Mouse (Mus musculus): ENCODE measurements at regions not wholly inside any gene's neighbourhood (a gene's known extent, or its start where the extent isn't known, plus 50 kb on each side); places are given as distances from the start of the nearest gene placed in this dataset.
A peak's percentile ranks its signal among the peaks of the same experiment; 100 is the strongest.

DNA sequence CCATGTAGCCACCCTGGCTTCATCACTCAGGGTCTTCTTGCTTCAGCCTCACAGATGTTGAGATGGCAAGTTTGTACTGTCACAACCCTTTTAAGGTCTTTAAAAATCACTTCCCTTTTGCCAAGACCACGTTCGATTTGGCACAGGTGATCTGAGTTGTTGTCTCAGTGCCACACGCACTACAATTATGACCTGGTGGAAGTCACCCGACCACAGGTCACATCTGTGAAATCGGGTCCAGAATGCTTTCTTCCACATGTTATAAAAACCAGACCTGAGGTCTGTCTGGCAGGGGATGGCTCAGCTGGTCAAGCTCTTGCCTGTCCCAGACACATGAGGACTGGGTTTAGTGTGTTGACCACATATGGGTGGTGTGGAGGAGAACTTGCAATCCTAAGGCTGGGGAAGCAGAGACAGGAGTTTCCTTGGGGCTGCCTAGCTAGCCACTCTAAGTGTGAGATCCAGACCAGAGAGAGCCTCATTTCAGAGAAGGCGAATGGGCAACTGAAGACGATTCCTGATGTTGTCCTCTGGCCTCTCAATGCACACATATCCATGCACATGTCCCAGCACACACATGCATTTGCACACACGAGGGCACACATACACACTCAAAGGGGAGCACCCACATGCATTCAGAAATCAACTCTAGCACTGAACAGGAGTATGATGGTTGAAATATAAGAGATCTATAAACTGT, 176.4 kb downstream of the Foxo1 start:
- no peak for DNase-seq
- intact Hi-C loops (cut with DNase I; ENCODE audit: low total_unique reads) = no loop called here

DNA sequence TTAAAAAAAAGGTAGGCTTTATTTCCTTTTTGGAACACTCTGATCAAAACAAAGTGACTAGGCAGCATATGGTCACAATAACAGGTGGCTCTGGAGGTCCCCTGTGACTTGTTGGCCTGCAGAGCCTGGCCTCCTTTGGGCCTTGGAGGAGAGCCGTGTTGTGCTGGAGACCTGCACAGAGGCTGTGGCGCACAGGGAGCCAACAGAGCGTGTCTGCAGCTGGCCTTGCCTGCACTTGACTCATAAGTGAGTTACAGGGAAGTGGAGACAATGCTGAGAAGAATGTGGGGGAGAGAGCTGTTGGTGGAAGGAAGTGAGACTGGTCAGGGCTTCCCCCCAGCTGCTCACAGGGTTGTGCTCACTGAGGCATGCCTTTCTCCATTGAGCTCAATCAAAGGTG, 175.7 kb downstream of the Foxo1 start:
- intact Hi-C loops (cut with DNase I; ENCODE audit: low total_unique reads) = no loop called here
- peak; percentile 78 for DNase-seq

DNA sequence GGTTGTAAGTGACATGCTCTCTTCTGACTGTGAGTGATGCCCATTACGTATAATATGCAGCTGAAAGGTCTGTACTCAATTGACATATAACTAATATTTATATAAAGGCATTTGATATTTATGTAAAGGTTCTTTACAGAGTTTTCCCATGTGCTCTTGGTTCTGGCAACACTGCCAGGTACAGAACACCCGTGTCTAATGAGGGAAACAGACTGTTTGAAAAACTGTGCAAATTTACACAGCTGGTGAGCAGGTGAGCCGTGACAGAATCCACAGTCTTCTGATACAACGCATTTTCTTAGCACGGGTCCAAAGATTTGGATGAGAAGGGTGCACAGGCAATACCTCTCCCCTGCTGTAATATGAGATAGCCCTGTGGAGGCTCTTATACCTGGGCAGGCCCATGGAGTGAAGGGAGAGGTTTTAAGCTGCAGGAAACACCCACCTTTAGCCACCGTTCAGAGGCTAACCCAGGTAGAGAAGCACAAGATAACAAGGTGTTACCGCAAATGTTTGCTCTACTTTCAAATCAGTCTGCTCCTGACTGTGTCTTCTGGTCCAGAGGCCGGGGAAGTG, 161.0 kb downstream of the Foxo1 start:
- intact Hi-C loops (cut with DNase I; ENCODE audit: low total_unique reads) = no loop called here
- DNase-seq = no peak

DNA sequence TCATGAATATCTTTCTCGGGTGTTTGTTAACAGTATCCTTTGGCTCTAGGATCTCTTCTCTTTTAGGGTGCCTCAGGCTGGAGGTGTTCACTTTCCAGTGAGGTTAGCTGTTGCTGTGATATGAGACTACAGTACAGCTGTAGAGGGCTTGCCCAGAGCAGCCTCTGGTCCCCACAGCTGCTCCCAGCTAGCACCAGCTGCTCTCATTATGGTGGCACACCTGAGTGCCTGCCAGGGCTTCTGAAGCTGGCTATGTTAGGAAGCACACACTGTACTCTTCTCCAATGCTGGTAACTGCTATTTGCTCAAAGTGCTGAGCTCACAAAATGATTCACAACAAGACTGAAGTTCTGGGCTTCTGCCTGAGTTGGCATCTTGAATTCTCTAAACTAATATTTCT, 154.7 kb downstream of the Foxo1 start:
- DNase-seq = no peak
- intact Hi-C loops (cut with DNase I; ENCODE audit: low total_unique reads) = no loop called here

DNA sequence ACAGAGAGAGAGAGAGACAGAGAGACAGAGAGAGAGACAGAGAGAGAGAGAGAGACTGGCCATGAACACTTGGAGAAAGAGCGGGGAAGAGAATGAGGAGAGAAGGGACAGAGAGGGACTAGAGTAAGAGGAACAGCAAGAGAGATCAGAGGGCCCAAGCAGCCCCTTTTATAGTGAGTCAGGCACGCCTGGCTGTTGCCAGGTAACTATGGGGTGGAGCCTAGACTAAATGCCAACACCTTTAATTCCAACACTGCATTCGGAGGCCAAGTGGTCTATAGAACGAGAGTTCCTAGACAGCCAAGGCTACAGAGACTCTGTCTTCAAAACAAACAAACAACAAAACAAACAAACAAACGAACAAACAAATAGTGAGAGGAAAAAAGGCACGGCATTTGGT, 148.1 kb downstream of the Foxo1 start:
- intact Hi-C loops (cut with DNase I; ENCODE audit: low total_unique reads) = no loop called here
- DNase-seq = no peak

DNA sequence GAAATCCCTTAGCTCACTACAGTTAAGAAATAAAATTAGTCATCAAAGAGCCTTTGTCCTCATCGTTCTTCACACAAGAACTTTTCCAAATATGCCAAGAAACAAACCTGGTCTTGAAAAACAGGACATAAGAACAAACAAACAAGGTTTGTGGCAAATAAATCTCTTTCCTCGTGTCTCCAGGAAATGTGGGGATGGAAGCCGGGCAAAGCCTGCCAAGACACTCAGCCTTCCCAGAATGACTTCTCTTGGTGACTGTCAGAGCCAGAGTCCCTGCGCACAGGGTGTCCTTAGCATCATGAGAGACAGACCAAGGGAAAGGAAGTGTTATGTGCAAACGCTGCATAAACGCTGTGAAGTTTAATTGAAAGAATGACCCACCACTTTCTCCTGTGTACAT, 147.2 kb downstream of the Foxo1 start:
- DNase-seq = no peak
- intact Hi-C loops (cut with DNase I; ENCODE audit: low total_unique reads) = no loop called here

DNA sequence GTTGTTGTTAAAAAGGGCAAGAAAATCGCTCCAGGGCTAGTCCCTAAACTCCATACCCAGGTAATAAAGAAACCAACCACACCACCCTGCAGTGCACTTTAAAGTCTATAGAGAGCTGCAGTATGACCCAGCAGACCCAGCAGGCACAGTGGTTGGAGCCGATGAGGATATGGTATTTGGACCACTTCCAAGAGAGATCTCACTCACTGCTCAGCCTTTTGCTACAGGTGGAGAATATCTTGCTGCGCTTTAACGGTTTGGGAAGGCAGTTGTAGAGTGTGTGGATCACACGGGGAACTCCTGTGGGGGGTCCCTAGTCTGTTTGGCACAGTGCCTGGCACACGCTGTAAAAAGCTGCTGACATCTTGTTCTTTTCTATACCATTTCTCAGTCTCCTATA, 145.9 kb downstream of the Foxo1 start:
- no peak for DNase-seq
- intact Hi-C loops (cut with DNase I; ENCODE audit: low total_unique reads) = no loop called here

DNA sequence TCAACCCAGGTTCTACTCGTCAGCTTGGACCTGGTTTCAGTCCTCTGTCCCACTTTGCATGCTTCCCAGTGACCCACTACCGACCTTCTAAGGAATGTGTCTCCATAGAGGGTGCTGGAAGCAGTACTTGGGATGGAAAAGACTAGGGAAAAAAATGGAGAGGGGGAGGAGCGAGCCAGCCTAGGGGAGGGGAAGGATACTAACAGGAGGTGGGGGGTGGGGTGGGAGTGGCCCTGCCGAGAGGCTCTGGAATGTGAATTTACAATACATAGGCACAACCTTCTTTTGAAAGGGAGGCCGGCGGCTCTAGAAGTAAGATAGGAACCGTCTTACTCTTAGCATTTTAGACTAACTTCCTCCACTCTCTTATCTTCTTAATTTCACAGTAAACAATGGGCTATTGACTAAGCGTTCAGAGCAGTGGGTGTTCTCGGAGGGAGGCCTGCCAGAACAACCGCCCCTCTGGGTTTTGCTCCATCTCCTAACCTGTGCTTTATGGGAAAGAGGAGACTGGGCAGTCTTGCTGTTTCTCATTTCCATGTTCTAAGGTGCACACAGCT, 145.1 kb downstream of the Foxo1 start:
- intact Hi-C loops (cut with DNase I; ENCODE audit: low total_unique reads) = no loop called here
- DNase-seq = no peak

DNA sequence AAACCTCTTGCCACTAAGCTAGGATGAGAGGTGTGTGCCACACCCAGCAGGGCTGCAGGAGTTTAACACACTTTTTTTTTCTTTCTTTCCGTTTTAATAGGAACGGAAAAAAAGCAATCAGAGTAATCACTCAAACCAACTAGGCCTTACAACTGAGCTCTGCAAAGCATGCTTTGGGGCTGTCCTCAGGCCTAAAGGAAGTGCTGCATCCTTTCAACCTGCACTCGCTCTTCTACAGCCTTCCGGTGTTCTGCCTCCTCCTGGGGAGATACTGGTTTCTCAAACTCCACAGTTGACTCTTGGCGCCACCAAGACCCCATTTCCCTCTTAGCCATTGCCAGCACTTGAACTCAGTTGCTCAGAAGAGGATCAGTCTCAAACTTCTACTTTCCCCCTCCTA, 143.2 kb downstream of the Foxo1 start:
- DNase-seq = no peak
- intact Hi-C loops (cut with DNase I; ENCODE audit: low total_unique reads) = no loop called here

DNA sequence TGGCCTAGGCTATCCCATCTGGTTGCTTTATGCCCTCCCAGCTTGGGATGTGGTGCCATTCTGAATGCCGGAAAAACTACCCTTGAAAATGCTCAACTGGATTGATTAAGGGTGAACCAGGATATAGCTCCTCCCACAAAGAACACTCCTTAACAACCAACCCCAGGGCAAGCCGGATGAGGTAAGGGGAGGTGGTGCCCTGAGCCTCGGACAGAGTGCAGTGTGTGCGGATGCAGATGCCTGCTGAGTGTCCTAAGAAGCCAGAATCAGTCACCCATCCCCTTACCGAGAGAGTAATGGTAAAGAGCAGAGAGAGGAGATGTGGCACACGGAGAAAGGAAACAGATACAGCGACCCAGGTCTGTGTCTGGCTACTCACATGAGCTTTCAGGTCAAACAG, 141.3 kb downstream of the Foxo1 start:
- intact Hi-C loops (cut with DNase I; ENCODE audit: low total_unique reads) = no loop called here
- DNase-seq = no peak

DNA sequence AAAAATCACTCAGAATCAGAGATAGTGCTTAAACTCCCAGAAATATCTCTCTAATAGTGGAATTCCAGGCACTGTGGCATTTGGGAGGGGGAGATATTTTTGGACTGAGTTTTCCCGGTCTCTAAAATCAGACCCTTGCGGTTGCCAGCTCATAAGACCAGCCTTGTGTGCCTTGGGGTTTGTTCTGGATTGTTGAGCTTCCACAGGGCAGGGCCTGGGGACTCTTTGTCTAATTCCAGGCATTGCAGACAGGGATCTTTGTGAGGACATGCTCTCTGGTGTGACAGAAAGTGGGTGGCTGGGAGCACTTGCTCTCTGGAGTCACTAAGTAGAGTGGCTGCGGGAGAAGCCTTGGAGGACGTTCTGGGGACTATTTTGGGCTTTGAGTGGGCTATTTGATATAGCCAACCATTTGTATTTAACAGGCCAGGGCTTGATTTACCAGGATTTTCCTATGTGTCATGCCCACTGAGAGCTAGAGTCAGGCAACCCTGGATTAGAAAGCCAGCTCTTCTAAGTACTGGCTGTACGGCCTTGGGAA, 138.7 kb downstream of the Foxo1 start:
- intact Hi-C loops (cut with DNase I; ENCODE audit: low total_unique reads) = no loop called here
- no peak for DNase-seq

DNA sequence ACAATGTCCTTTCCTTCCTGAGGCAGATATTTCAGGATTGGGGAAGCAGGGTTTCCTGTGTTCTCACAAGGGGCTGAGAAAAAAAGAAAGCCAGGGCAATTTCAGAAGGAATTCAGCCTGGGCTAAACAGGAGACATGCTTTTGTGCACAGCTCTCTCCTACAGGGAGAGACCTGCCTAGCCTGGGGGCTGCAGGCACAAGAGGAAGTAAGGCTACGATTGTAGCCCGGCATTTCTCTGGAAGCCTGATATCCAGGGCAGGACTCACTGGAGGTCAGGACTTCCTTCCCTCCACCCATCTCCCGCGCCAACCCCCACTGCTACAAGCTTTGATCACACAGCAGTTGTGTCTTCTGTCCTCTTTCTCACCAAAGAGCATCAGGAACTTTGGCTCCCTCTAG, 136.5 kb downstream of the Foxo1 start:
- intact Hi-C loops (cut with DNase I; ENCODE audit: low total_unique reads) = no loop called here

DNA sequence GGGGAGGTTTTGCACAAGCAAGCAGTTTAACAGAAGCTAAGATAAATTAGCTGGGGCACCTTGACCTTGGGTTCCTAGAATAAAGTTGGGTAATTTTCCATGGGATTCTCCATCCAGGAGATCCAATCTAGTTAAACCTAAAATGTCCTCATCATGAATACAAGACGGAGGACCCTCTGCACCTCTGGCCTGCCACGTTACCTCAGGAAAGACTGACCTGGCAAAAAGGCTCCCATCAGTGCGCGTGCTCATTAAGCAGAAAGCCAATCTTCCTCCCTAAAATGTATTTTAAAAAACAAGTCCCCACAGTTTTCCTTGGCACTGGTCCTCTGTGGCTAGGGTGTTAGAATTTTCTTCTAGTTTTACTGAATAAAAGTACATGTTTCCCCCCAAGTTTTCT, 134.9 kb downstream of the Foxo1 start:
- DNase-seq = no peak
- intact Hi-C loops (cut with DNase I; ENCODE audit: low total_unique reads) = no loop called here

More for the DNA sequence above, 136.5 kb downstream of the Foxo1 start:
- no peak for DNase-seq
